Mouse (Mus musculus) frontal cortex, postnatal 36 days (tissue): ENCODE measurements around the gene Meioc.
"Not testable (repeated sequence)": the region's sequence is repeated elsewhere in the genome, so short reads cannot be mapped to it uniquely, and the experiment has no call there.

ENCODE experiments used
- DNase-seq, 2 experiments: peaks; one replicate each; pipeline ENCODE4 v3.0.0; 2022; ENCODE audit warnings: low spot score in 2 of 2

Gene Meioc

DNA sequence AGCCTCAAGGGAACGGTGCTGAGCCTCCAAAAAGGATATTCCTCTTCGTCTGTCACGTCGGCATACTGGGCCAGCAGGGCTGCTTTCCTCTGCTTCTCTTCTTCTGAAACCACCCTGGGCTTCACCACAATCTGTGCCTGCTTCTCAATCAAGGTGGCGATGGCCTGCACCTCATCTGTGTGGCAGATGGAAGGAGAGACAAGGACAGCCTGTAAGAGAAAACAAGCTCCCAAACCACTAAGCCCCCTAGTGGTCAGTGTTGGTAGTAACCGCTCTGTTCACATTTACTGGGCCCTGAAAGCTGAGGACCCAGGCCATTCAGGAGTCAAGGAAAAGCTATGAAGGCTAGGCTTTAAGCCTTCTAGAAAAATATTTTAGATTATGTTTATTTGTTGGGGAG, 26.6 kb downstream of the Meioc start:
- peak; percentile 61 to 75 for DNase-seq

DNA sequence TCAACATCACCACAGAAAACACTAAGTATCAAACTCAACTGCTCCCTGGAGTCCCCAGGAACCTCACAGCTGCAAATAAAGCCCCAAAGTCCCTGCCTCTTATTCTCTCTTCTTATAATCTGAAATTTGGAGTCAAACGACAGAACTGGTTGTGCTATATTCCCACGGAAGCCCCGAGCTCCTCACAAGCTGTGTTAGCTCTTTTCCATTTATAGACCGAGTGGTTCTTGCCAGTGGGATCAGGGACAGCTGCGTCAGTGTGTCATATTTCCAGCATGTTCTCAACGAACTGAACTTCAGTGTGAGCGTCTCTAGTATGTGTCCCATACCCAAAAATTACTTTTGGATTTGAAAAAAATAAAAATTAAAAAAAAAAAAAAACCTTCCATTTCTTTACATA, 31.8 kb downstream of the Meioc start:
- peak; percentile 9 to 19 for DNase-seq

DNA sequence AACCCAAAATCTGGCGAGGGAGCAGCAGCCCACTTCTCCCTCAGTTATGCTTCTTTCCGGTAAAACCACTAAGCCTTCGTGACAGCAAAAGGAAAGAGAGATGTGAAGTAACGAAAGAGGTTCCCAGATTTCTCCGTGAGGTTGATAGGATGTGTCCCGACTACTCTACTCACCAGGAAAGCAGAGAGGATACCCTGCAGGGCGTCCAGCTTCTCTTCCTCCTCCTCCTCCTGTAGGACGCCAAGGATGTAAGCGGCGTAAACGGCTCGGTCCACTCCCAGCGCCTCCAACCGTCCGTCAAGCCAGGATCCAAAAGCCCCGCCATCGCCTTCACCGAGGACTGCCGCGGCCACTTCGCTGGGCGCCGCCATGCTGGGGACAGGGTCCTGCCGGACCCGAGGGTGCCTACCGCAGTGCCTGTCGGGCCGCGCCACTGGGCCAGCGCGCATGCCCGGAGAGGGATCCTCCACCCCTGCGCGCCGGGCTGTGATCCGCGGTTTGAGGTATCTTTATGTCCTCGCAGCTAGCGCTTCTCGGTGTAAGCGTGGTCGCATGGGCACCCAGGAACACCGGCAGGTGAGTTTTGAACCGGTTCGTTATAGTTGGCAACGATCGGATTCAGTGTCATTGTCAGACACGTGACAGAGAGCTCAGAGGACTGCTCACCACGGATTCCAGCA, 34.0 kb downstream of the Meioc start, which contains the start of gene Ccdc43:
Ccdc43 (minus strand) TSS at position 445 of the 680 bp plus-strand sequence.
- peak; percentile 90 to 92 for DNase-seq

DNA sequence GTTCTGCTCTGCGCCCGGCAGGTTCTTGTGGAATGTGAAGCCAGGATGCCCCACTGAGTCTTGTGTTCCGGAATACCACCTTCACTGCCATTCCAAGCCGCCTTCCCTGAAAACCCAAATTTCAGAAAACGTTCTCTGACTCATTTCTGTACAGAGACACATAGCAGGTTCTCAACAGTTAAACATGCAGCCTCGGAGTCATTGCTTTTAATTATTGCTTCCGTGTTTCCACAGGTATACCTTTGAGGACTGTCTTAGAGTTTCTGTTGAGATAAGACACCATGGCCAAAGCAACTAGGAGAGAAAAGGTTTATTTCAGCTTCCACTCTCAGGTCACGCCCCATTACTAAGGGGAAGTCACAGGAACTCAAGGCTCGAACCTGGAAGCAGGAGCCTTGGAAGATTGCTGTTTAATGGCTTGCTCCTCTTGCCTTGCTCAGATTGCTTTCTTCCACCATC, 34.5 kb downstream of the Meioc start:
- DNase-seq = no peak

DNA sequence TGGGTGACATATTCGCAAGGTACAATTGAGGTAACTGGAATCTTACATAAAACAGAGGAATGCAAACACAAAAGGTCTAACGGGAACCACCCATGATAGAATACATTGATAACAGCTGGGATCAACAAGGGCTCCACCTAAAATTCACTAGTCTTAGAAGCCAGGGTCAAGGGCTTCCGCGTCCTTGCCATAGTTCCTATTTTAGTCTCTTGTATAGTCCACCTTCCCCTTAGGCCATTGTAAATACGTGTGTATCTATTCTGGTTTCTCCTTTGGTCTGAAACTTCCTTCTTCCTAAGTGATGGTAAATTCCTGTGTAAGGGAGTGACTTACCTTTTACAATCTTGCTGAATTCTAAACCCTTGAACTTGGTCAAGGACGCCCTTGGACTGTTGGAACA, 38.7 kb downstream of the Meioc start:
- not testable (repeated sequence) for DNase-seq

DNA sequence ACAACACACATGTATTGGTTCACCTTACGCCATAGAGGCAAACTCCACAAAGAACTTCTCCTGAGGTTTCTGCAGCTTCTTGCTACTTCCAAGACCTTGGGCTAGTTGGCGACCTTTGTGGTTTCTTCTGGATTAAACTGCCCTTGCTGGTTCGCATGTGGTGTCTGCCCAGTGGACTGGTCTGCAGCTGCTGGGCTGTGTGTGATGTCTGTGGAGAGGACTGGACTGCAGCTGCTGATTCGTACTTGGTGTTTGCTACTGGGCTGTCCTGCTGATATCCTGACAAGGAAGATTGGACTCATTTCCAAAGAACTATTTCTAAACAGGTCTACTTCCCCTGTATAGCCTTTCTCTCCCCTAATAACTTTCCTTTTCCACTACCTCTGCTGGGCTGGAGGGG, 48.9 kb downstream of the Meioc start:
- no peak for DNase-seq

DNA sequence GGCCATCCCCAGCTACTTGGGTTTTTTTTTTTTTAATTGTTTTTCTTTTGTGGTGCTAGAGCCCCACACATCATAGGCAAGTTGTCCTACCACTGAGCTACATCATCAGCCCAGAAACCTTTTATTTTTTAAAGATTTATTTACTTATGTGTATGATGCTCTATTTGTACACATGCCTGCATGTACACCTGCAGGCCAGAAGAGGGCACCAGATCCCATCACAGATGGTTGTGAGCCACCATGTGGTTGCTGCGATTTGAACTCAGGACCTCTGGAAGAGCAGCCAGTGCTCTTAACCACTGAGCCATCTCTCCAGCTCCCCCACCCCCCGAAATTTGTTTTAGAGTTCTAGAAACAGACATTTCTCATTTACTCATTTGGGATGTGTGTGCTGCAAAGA, 51.1 kb downstream of the Meioc start:
- DNase-seq = not testable (repeated sequence)

DNA sequence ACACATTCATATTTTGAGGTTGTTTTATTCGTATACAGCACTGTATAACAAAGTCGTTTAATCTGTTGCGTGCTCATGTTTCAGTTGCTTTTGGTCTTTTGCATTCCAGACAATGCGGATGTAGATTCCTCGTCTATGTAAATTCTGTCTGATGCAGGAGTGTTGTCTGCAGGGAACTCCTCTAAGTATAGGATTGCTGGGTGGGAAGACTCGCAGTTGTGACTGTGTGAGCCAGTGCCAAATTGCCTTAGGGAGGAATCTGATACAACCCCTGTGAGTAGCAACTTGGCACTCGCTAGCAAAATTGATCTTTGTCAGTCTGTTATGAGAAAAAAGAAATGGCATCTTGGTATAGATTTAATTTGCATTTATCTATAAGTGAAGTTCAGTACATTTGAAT, 52.6 kb downstream of the Meioc start:
- DNase-seq = peak; percentile 15 to 41

DNA sequence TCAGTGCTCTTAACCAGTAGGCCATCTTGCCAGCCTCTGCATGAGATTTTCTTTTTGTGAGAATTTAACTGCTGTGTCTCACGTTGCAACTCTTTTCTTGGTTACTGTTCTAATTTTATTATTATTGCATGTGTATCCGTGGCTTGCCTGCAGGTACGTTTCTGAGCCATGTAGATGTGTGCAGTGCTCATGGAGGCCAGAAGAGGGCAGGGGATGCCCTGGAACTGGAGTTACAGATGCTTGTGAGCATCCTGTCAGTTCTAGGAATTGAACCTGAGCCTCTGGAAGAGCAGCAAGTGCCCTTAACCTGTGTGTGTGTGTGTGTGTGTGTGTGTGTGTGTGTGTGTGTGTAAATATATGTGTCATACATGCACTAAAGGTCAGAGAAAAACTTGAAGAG, 62.1 kb downstream of the Meioc start:
- DNase-seq = no peak

DNA sequence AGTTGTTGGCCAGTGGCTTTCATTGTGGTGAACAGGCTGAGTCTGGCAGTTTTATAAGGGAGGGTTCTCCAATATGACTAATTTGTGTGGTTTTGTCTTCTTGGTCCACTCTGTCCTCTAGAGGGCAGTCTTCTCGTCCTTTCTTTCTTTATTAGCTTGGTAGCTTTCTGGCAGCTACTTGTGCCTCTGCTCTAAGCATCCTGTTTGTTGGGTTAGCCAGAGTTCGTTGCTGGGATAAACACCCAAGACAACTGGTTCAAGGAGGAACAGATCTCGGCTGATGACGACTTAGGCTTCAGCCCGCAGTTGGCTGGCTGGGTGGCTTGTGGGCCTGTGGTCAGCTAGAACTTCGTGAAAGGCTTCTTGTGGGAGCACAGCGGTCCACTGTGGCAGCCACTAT, 65.1 kb downstream of the Meioc start:
- DNase-seq = peak in 1 of 2 experiments; percentile 55

DNA sequence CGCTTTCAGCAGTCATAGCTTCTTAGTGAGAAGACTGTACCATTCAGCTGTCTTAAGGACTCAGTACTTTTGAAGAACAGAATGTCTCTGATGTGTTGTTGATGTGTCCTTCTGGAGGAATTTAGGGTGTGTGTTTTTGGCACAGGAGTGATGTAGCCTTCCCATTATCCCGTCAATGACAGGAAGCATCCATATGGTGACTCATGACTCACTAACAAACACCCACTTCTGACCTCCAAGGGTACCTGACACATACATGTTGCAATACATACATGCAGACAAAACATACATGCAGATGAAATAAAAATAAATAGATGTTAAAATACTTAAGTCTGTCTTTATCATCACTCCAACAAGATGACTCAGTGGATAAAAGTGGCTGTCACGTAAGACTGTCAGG, 66.3 kb downstream of the Meioc start:
- DNase-seq = no peak

DNA sequence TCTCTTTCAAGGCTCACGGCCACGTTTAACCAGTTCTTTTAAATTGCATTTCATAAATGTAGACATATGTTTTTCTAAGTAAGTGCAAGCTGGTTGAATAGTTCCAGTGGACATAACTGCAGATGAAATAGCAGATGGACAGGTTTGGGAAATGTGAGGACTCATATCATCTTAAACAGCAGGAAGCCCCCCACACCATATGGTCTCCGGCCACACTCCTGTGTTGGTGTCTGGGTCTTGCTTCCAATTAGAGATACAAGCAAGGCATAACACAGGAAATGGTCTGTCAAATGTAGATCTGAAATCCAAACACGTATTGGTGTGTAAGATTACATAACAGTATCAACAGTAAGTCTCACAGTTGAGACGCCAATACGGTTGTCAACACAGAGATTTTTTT, 67.8 kb downstream of the Meioc start:
- no peak for DNase-seq
